Mouse (Mus musculus) hindbrain, embryonic 14.5 days (tissue): ENCODE results near the gene Mylk. TPM values are rescaled to one million over a fixed set of nuclear protein-coding genes. Genes with fewer than 3 reads are reported as not detected.

Source experiments
- ATAC-seq: fragments of 200-750 bp; cut with Nextera tagmentation; 2 replicates; pipeline ENCODE4 v1.8.0; 2017; ENCODE audit warnings: moderate number of reproducible peaks, mild to moderate bottlenecking, moderate TSS enrichment, moderate library complexity; ENCODE audit not compliant: low FRiP score
- DNase-seq: peaks from one replicate; pipeline ENCODE4 v3.0.0-alpha.2; 2015; ENCODE audit warnings: low spot score
- H3K27ac ChIP-seq: fragments of 300-500 bp; sonication (generic); 2 replicates; pipeline ENCODE4 v1.5.1; 2014; ENCODE audit warnings: mild to moderate bottlenecking, moderate library complexity
- H3K27me3 ChIP-seq: fragments of 300-500 bp; sonication (generic); 2 replicates; pipeline ENCODE4 v1.6.1; 2014; ENCODE audit warnings: mild to moderate bottlenecking, low read length, mixed read lengths; ENCODE audit not compliant: control insufficient read depth, insufficient read depth
- H3K36me3 ChIP-seq: fragments of 300-500 bp; sonication (generic); replicated peaks from 2 replicates; pipeline ENCODE4 v1.6.1; 2014; ENCODE audit not compliant: control insufficient read depth, insufficient read depth
- H3K4me1 ChIP-seq: fragments of 300-500 bp; sonication (generic); replicated peaks from 2 replicates; pipeline ENCODE4 v1.6.1; 2014; ENCODE audit warnings: antibody characterized with exemption, low read length, mixed read lengths; ENCODE audit not compliant: control insufficient read depth, insufficient read depth
- H3K4me2 ChIP-seq: fragments of 300-500 bp; sonication (generic); replicated peaks from 2 replicates; pipeline ENCODE4 v1.6.1; 2014; ENCODE audit warnings: mild to moderate bottlenecking, moderate library complexity
- H3K4me3 ChIP-seq: fragments of 300-500 bp; sonication (generic); replicated peaks from 2 replicates; pipeline ENCODE4 v1.5.1; 2014; ENCODE audit warnings: mild to moderate bottlenecking, low read length
- H3K9ac ChIP-seq: fragments of 300-500 bp; sonication (generic); 2 replicates; pipeline ENCODE4 v1.6.1; 2014
- H3K9me3 ChIP-seq: fragments of 300-500 bp; sonication (generic); 2 replicates; pipeline ENCODE4 v1.6.1; 2016; ENCODE audit warnings: low read length; ENCODE audit not compliant: control insufficient read depth
- WGBS: fragments of 180-500 bp; shearing (Covaris S2); extraction: QIAGEN DNeasy Blood & Tissue Kit; methylation state at CpG from one replicate; pipeline ENCODE4 v1.1.7; 2014; 5-methylcytosine and 5-hydroxymethylcytosine counted together
- polyA plus RNA-seq: library from polyadenylated mRNA; unstranded; fragments of >200 nt; fragmentation: Nextera tagmentation; extraction: Ambion mirVana; gene quantifications from 2 replicates; pipeline ENCODE4 v1.2.1, GENCODE M21; 2014

Mylk gene
- polyA plus RNA-seq, 1 experiment from 2014 or later: 5.0 TPM

DNA sequence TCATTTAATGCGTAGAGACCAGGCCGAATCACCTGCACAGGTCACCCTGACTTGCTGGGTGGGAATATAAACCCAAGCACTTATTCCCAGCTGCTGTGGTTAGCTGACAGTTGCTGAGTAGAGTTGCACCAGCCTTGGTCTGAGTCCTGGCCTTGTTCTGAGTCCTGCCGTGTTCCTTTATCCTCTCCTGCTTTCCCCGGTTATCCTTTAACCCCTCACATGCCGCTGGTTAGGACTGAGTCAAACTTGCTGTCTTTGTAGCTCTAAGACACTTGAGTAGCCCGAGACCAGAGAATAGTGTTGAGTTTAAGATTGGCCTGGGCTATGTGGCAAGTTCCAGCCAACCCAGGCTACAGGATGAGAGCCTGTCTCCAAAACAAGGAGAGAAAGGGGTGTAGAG lies 189.5 kb downstream of the Mylk start:
- Histone ChIP-seq H3K27ac (no peak overlapping the region), H3K9me3 (no peaks in the 10 kb centered on the region), H3K4me2 (no peak overlapping the region), H3K4me3 (no peak overlapping the region), H3K9ac (no peak overlapping the region), H3K4me1 (no peaks in the 10 kb centered on the region), H3K27me3 (no peaks in the 10 kb centered on the region), H3K36me3 (no peaks in the 10 kb centered on the region)
- DNase-seq (no peak), ATAC-seq (no peak)
- 51% methylated on average over 6 of the region's 6 CpGs for WGBS

DNA sequence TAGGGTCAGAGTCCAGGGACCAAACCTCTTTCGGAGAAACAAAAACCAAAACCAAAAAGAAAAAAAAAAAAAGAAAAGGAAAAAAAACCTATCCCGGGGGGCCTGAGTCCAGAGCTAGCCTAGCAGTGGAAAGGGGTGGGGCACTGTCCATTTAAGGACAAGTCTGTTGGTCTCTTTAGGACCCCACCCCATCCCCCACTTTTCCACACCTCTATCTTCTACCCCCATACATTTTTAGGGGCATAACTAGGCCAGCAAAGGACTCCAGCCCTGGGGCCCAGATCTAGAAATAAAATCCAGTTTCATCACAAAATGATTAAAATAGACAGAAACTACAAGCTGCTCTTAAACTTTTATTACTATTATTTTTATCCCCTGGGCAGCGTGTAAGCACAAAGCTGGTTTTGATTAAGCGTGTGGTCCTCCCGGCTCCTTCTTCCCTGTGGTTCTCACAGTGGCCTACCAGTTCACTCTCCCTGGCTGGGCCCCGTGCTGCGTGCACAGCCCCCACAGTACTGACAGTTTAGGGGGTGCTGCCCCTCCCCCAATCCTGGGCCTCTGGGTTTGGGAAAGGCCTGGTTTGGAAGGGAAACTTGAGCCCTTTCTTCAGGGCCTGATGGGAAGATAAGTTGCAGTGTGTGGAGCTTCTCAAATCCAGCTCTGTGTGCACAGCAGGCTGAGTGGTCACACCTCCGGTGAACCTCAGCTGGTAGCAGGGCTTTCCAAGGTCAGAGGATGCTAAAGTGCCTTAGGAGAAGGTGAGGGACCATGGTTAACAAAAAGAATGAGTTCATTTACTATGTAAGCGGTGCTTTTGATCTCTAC lies 190.7 kb downstream of the Mylk start:
- H3K4me2 ChIP-seq: no peak overlapping the region
- ATAC-seq (no peak), DNase-seq (no peak)
- H3K27me3 ChIP-seq: no peaks in the 10 kb centered on the region
- H3K9ac ChIP-seq: no peak overlapping the region
- H3K4me3 ChIP-seq: no peak overlapping the region
- H3K4me1 ChIP-seq: no peaks in the 10 kb centered on the region
- H3K36me3 ChIP-seq: no peaks in the 10 kb centered on the region
- no peak overlapping the region for H3K27ac ChIP-seq
- H3K9me3 ChIP-seq: no peaks in the 10 kb centered on the region
- WGBS: 52% methylated on average over 9 of the region's 9 CpGs

DNA sequence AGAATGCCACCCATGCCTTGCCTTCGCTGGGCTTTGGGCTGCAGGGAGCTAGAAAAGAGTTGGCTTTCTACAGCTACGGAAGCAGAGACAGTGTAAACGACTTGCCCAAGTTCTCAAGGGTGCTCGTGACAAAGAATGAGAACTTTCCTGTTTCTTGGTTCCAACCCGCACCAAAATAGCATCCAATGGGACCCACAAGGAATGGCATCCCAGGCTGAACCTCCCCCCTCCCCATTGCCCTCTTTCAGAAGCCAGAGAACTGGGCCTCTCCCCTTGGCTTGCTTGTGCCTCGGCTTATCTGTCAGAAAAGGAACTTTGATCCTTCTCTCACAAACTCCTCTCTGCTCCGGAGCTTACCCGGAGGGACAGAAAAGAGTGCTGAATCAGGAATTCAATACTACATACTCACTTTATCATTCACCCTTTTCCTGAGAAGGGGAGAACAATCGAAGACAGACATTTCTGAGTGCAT lies 191.4 kb downstream of the Mylk start:
- Histone ChIP-seq H3K27ac (no peak overlapping the region), H3K4me3 (no peak overlapping the region), H3K27me3 (no peaks in the 10 kb centered on the region), H3K4me1 (no peaks in the 10 kb centered on the region), H3K4me2 (no peak overlapping the region), H3K9me3 (no peaks in the 10 kb centered on the region), H3K36me3 (no peaks in the 10 kb centered on the region), H3K9ac (no peak overlapping the region)
- 59% methylated on average over 9 of the region's 9 CpGs for WGBS
- DNase-seq (no peak), ATAC-seq (no peak)

DNA sequence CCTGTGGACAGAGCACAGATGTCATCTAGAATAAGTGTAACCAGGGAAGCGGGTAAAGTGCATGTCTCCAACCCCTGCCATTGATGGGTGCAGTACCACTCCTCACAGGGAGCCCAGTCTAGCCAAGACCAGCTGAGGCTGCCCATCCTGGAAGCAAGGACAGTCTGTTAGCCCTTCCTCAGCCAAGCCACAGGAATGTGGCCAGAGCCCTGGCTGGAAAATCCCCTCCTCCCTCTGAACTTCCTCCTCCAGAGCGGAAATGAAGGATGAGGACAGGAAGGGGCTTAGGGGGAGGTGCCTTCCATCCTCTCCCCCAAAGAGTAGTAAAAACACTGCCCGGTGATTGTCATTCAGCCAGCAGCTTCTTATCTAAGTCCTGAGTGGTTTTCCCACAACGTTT lies 192.6 kb downstream of the Mylk start:
- Histone ChIP-seq H3K27ac (0 out of 2 replicates have a peak overlapping the region, but pooled peaks have one; percentile 9), H3K4me1 (no peaks in the 10 kb centered on the region), H3K36me3 (no peaks in the 10 kb centered on the region), H3K27me3 (no peaks in the 10 kb centered on the region), H3K4me2 (no peak overlapping the region), H3K9me3 (no peaks in the 10 kb centered on the region), H3K4me3 (no peak overlapping the region), H3K9ac (no peak overlapping the region)
- ATAC-seq: no peak
- 75% methylated on average over 4 of the region's 4 CpGs for WGBS
- no peak for DNase-seq

DNA sequence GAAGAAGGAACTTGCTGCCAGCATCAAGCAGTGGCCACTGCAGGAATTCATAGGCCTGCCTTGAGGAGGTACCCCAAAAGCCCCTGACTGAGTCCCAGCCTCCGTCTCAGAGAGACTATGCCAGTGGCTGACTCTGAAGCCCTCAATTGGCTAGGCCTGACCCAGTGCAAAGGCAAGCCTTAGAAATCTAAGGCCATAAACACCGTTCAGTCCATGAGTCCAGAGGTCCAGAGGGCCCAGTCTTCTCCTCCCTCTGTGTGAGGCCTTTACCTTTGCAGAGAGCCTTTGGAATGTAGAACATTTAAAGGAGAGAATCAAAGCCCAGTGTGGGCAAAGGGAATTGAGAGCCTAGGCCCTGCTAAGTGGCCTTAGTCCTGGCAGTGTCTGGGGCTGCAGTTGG lies 193.2 kb downstream of the Mylk start:
- Histone ChIP-seq H3K4me1 (no peaks in the 10 kb centered on the region), H3K27ac (no peak overlapping the region), H3K9me3 (no peaks in the 10 kb centered on the region), H3K9ac (no peak overlapping the region), H3K4me3 (no peak overlapping the region), H3K4me2 (no peak overlapping the region), H3K36me3 (no peaks in the 10 kb centered on the region), H3K27me3 (no peaks in the 10 kb centered on the region)
- WGBS: 84% methylated on average over 2 of the region's 2 CpGs
- ATAC-seq (no peak), DNase-seq (no peak)

DNA sequence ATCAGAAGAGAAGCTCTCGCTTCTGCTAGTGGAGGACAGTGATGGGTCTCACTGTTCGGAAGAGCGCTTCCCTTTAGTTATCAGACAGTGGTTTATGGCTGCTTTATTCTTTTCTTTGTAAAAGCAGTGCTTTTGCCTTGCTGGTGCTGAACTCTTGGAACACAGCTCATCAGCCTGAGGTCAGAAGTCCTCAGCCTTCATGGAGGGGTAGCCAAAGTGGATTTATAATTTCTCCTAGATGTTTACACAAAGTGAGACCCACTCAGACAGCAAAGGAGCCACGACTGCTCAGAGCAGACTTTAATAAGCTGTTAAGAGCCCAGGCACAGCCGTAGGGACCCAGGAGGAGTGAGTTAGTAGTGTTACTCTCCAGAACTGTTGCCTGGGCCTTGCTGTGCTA lies 194.9 kb downstream of the Mylk start:
- Histone ChIP-seq H3K9ac (no peak overlapping the region), H3K36me3 (no peaks in the 10 kb centered on the region), H3K4me3 (no peak overlapping the region), H3K27ac (no peak overlapping the region), H3K4me2 (no peak overlapping the region), H3K9me3 (no peaks in the 10 kb centered on the region), H3K4me1 (no peaks in the 10 kb centered on the region), H3K27me3 (no peaks in the 10 kb centered on the region)
- no peak for ATAC-seq
- DNase-seq: no peak
- WGBS: 77% methylated on average over 5 of the region's 5 CpGs

DNA sequence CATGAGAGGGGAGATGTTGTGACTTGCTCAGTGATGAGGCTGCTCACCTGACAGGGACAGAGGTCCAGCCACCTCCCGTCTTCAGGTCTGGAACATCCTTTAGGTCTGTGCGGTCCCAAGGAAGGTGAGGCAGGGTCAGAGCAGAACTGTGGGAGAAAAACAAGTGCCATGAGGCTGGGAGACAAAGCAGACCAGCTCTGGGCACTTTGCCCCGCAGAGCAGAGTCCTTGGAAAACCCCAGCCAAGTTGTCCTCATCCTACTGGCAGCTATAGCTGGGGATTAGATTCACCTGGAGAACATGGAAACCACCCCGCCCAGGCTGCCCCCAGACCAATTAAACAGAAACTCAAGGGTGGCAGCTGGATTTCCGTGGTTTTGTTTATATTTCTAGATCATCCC lies 195.4 kb downstream of the Mylk start:
- no peaks in the 10 kb centered on the region for H3K27me3 ChIP-seq
- 88% methylated on average over 5 of the region's 5 CpGs for WGBS
- no peak for ATAC-seq

DNA sequence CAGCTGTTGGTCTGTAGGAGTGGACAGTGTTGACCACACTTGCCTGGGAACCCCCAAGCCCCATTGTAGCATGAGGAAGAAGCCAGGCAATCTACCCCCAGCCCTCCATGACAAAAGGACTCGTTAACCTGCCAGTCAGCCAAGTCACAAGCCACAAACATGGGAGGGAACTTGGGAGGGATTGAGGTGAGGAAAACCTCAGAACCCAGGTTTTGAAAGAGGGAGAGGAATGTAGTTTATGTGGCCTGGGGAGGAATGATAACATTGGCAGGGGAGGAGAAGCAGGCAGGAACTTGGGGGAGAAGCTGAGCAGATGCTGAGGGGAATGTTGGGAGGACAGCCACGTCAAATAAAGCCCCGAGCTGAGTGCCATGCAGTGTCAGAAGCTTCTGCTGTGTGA lies 196.9 kb downstream of the Mylk start:
- 65% methylated on average over 3 of the region's 3 CpGs for WGBS

More for the DNA sequence above, 195.4 kb downstream of the Mylk start:
- Histone ChIP-seq H3K36me3 (no peaks in the 10 kb centered on the region), H3K4me1 (no peaks in the 10 kb centered on the region), H3K27ac (no peak overlapping the region), H3K9me3 (no peaks in the 10 kb centered on the region), H3K4me3 (no peak overlapping the region), H3K4me2 (no peak overlapping the region), H3K9ac (no peak overlapping the region)
- no peak for DNase-seq

DNA sequence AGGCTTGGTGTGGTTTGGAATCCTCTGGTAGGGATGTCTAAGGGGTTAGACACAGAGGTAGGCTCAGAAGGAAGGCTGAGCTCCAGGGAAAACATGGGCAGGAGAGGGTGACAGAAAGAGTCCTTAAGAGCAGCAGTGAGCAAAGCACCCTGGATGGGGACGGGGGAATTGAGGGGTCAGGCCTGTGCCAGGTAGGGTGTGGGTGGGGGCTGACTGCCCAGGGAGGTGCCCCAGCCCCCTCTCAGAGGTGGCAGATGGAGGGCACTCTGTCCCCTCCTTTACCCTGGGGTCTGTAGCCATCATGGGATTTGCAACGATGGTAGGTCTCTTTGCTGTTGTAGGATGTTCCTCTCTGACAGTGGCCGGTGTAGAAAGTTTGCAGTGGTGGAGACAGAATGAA lies 201.3 kb downstream of the Mylk start:
- H3K27ac ChIP-seq: no peak overlapping the region
- H3K4me2 ChIP-seq: no peak overlapping the region
- H3K36me3 ChIP-seq: no peaks in the 10 kb centered on the region
- H3K27me3 ChIP-seq: no peaks in the 10 kb centered on the region
- H3K9ac ChIP-seq: no peak overlapping the region
- no peaks in the 10 kb centered on the region for H3K9me3 ChIP-seq
- WGBS: 95% methylated on average over 3 of the region's 3 CpGs
- ATAC-seq (no peak), DNase-seq (no peak)
- H3K4me3 ChIP-seq: no peak overlapping the region
- no peaks in the 10 kb centered on the region for H3K4me1 ChIP-seq

More for the DNA sequence above, 196.9 kb downstream of the Mylk start:
- H3K4me2 ChIP-seq: no peak overlapping the region
- H3K27ac ChIP-seq: no peak overlapping the region
- H3K36me3 ChIP-seq: no peaks in the 10 kb centered on the region
- H3K4me3 ChIP-seq: no peak overlapping the region
- DNase-seq: no peak
- no peak overlapping the region for H3K9ac ChIP-seq
- no peaks in the 10 kb centered on the region for H3K4me1 ChIP-seq
- no peak for ATAC-seq
- H3K27me3 ChIP-seq: no peaks in the 10 kb centered on the region
- no peaks in the 10 kb centered on the region for H3K9me3 ChIP-seq
